Mouse (Mus musculus) spleen, adult 2 months (tissue): Measurements from ENCODE around the gene Gm10354. TPM values are rescaled to one million over a fixed set of nuclear protein-coding genes. Genes with fewer than 3 reads are reported as not detected.
"Not testable (repeated sequence)": the region's sequence is repeated elsewhere in the genome, so short reads cannot be mapped to it uniquely, and the experiment has no call there.

Experiments used
- DNase-seq, 2 experiments: peaks; one replicate each; pipeline versions ENCODE4 v3.0.0 to v3.0.0-alpha.2; 2012 to 2021; ENCODE audit warnings: low spot score in 2 of 2, low read depth in 1 of 2
- H3K27ac ChIP-seq: fragments of 200-500 bp; 2 replicates; pipeline ENCODE4 v1.5.1; 2012; ENCODE audit warnings: low read length, inconsistent platforms; ENCODE audit not compliant: insufficient read depth
- H3K27me3 ChIP-seq: fragments of 200-500 bp; 2 replicates; pipeline ENCODE4 v1.6.1; 2012; ENCODE audit warnings: mild to moderate bottlenecking, moderate library complexity, low read length, inconsistent platforms; ENCODE audit not compliant: control insufficient read depth, insufficient read depth
- H3K36me3 ChIP-seq: fragments of 200-500 bp; 2 replicates; pipeline ENCODE4 v1.6.1; 2012; ENCODE audit warnings: mild to moderate bottlenecking, low read length, inconsistent platforms; ENCODE audit not compliant: control insufficient read depth, insufficient read depth
- H3K4me1 ChIP-seq: fragments of 200-500 bp; 2 replicates; pipeline ENCODE4 v1.6.1; 2011; ENCODE audit warnings: inconsistent platforms; ENCODE audit not compliant: control insufficient read depth, insufficient read depth, insufficient read length
- H3K4me3 ChIP-seq: fragments of 200-500 bp; 2 replicates; pipeline ENCODE4 v1.5.1; 2011; ENCODE audit warnings: mild to moderate bottlenecking, inconsistent platforms; ENCODE audit not compliant: insufficient read depth, insufficient read length; ENCODE audit errors: extremely low read depth
- WGBS: fragments of 180-500 bp; shearing (Covaris S2); methylation state at CpG from one replicate; pipeline ENCODE4 v1.1.7; 2018; 5-methylcytosine and 5-hydroxymethylcytosine counted together
- polyA plus RNA-seq: library from polyadenylated mRNA; depleted of rRNA; stranded (reverse); fragments of >200 nt; gene quantifications from 2 replicates; pipeline ENCODE4 v1.2.3, GENCODE M21; 2012

Gm10354 gene
- polyA plus RNA-seq, 1 experiment = not detected

DNA sequence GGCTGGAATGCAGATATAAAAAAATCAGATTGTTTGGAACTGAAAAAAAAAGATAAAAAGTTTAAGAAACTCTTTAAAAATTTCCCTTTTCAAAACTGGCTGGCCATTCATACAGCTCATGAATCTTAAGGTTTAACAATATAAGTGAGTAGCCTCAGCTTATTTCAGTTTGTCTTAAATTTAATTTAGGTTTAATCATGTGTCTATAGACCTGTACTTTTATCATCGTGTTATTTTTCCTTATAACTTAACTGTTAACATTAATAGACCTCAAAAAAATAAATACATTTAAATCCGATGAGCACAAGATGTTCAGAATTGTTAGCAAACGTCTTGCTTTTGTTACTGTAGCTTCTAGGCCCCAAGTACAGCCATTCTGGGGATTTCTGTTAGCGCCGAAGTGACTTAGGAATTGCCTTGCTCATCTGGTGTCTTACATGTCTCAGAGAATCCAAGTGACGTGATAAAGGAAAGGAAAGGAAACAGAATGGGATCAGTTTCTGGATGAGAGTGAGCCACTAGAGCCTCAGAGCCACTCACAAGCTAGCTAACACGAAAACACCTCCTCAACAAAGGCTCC, 18.0 kb upstream of the Gm10354 start:
- not testable (repeated sequence) for DNase-seq, H3K36me3 ChIP-seq, H3K4me1 ChIP-seq, H3K27ac ChIP-seq, H3K27me3 ChIP-seq, H3K4me3 ChIP-seq
- 63% methylated on average over 7 of the region's 7 CpGs for WGBS

DNA sequence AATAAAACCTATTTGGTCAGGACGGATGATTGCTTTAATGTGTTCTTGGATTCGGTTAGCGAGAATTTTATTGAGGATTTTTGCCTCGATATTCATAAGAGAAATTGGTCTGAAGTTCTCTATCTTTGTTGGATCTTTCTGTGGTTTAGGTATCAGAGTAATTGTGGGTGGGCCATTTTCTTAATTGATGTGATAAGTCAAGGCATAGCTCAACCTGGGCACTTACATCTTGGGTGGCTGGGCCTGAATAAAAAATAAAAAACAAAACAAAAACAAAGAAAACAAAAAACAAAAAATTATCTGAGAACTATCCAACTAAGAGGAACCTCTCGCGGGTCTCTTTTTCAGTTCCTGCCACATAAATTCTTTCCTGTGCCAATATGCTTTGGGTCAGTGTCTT, 15.4 kb upstream of the Gm10354 start:
- not testable (repeated sequence) for DNase-seq, H3K4me3 ChIP-seq, H3K36me3 ChIP-seq, H3K4me1 ChIP-seq, H3K27ac ChIP-seq, H3K27me3 ChIP-seq
- WGBS = 86% methylated on average over 6 of the region's 6 CpGs

GRCm38 (mm10) chr5:14990375-14991158, 11.8 kb upstream of the Gm10354 start:
- not testable (repeated sequence) for H3K4me1 ChIP-seq, H3K27me3 ChIP-seq, H3K27ac ChIP-seq, H3K4me3 ChIP-seq, H3K36me3 ChIP-seq, DNase-seq
- WGBS = 79% methylated on average over 8 of the region's 8 CpGs

- H3K36me3 ChIP-seq, H3K27me3 ChIP-seq, H3K4me1 ChIP-seq, H3K4me3 ChIP-seq, H3K27ac ChIP-seq, DNase-seq: not testable (repeated sequence)
- WGBS = 40% methylated on average over 6 of the region's 6 CpGs
These were observed 8.1 kb upstream of the Gm10354 start for GRCm38 (mm10) chr5:14986649-14987387.

- H3K4me1 ChIP-seq, H3K27ac ChIP-seq, H3K36me3 ChIP-seq, DNase-seq, H3K27me3 ChIP-seq, H3K4me3 ChIP-seq: not testable (repeated sequence)
- WGBS = 74% methylated on average over 4 of the region's 4 CpGs
These were observed 1.4 kb downstream of the Gm10354 start for GRCm38 (mm10) chr5:14977368-14977767.

DNA sequence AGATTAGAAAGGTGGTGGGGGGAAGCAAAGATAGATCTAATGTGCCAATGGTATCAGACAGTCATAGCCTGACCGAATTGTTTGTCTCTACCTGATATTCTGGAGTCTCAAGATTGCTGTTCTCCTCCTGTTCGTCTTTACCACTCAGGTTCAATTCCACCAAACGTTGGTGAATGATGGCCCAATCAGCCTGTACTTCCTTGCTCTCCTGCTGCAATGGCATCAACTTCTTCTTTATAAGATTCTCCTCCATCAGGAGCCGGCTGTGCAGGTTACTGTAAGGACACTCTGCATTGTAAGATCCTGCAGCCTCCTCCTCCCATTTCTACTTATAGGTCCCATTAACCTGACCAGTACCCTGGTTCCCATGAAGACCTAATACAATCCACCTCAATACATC, 3.4 kb downstream of the Gm10354 start:
- not testable (repeated sequence) for DNase-seq
- 68% methylated on average over 4 of the region's 4 CpGs for WGBS

DNA sequence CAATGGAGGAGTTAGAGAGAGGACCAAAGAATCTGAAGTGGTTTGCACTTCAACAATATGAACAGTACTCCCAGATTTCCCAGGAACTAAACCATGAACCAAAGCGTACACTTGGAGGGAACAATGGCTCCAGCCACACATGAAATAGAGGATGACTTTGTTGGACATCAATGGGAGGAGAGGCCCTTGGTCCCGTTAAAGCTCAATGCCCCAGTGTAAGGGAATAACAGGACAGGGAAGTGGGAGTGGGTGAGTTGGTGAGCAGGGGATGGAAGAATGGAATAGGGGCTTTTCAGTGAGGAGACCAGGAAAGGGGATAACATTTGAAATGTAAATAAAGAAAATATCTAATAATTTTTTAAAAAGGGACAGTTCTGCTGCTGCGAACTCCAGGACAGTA, 5.9 kb downstream of the Gm10354 start:
- not testable (repeated sequence) for H3K36me3 ChIP-seq, H3K4me1 ChIP-seq, H3K4me3 ChIP-seq, DNase-seq, H3K27ac ChIP-seq, H3K27me3 ChIP-seq
- WGBS = 74% methylated on average over 3 of the region's 3 CpGs

More for the DNA sequence above, 3.4 kb downstream of the Gm10354 start:
- not testable (repeated sequence) for H3K36me3 ChIP-seq, H3K4me1 ChIP-seq, H3K4me3 ChIP-seq, H3K27ac ChIP-seq, H3K27me3 ChIP-seq

DNA sequence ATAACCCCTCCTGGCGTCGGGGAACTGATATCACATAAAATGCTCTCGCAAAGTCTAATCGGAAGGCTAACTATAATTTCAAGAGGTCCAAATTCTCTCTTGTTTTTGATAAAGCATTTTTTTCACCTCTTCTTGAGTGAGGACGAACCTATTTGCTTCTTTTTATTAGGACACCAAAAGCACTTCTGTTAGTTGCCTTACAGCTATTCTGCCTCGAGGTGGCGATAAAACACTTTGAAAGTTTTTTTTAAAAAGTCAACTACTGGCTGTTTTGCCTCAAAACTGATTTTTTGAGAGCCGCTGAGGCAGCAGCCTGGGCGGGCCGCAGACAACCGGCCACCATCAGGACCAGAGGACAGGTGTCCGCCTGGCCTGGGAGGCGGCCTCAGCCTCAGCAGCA, 14.9 kb downstream of the Gm10354 start:
- not testable (repeated sequence) for H3K4me3 ChIP-seq, H3K4me1 ChIP-seq, H3K36me3 ChIP-seq, DNase-seq, H3K27ac ChIP-seq, H3K27me3 ChIP-seq
- 80% methylated on average over 13 of the region's 13 CpGs for WGBS

GRCm38 (mm10) chr5:14961502-14961901, 17.2 kb downstream of the Gm10354 start:
- H3K4me3 ChIP-seq = not testable (repeated sequence)

DNA sequence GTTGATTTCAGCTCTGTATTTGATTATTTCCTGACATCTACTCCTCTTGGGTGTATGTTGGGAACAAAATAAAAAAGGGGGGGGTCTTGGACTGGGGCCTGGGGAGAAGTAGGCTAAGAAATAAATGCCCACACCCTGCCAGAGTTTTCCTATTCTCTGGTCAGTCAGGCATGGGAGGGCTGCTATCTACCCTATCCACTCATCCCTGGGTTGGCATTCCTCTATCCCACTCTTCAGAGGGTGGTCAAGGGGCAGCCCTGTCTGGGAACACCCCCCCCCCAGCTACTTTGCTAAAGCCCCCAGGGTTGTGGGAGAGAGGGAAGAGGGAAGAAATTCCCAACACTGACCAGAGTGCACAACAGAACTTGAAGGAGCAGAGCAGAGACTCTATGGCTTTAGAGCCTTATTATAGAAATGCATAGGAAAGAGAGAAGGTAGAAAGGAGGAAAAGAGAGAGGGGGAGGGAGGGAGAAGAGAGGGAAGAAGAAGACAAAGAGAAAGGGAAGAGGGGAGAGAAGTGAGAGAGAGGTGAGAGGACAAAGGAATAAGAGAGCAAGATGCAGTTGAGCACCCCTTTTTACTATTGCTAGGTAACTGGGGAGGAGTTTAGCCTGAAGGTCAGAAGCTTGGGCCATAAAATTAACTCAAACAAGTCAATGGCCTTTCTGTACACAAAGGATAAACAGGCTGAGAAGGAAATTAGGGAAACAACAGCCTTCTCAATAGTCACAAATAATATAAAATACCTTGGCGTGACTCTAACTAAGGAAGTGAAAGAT, 22.6 kb downstream of the Gm10354 start:
- not testable (repeated sequence) for H3K4me1 ChIP-seq, H3K27ac ChIP-seq, H3K36me3 ChIP-seq, H3K4me3 ChIP-seq, DNase-seq, H3K27me3 ChIP-seq
- 86% methylated on average over 1 of the region's 1 CpGs for WGBS

More at GRCm38 (mm10) chr5:14961502-14961901, 17.2 kb downstream of the Gm10354 start:
- not testable (repeated sequence) for H3K36me3 ChIP-seq, H3K27ac ChIP-seq, DNase-seq, H3K27me3 ChIP-seq, H3K4me1 ChIP-seq
- WGBS = 79% methylated on average over 4 of the region's 4 CpGs
